In genomic region chr14:18286441-18286840, GRCm38 (mm10) we compare ENCODE assay signal across 27 mouse cellular contexts.
"Had no signal": no experiment of that assay in that cellular context is flagged by ENCODE, and none has a peak within 500 bp of the region (broad histone marks: within the 10 kb centered on the region; RNA-seq: fewer than 3 reads in every experiment).

No protein-coding gene starts in this region.

- H3K4me1 ChIP-seq: heart, embryonic 10.5 days; hindbrain, embryonic 13.5 days; hindbrain, embryonic 15.5 days; kidney, embryonic 15.5 days; limb, embryonic 10.5 days; liver, embryonic 13.5 days; liver, embryonic 15.5 days had no signal

- H3K9me3 ChIP-seq: heart, embryonic 10.5 days; heart, embryonic 12.5 days; hindbrain, embryonic 13.5 days; hindbrain, embryonic 15.5 days; kidney, embryonic 15.5 days; limb, embryonic 10.5 days; limb, embryonic 12.5 days; liver, embryonic 13.5 days; liver, embryonic 15.5 days had no signal

- H3K27me3 ChIP-seq: heart, embryonic 12.5 days; hindbrain, embryonic 13.5 days; hindbrain, embryonic 15.5 days; kidney, embryonic 15.5 days; limb, embryonic 12.5 days; liver, embryonic 13.5 days; liver, embryonic 15.5 days had no signal

- DNase-seq: gastrocnemius, postnatal 10 days; gastrocnemius, postnatal 25 days; heart, adult 18-20 months; heart, postnatal 14 days; heart, postnatal 36 days; kidney, adult 11 months; kidney, adult 2 months; kidney, adult 9 months; kidney, postnatal 14 days; kidney, postnatal 36 days; layer of hippocampus, adult 9-11 months; layer of hippocampus, postnatal 36 days; liver; liver, embryonic 13.5 days had no signal

- H3K4me2 ChIP-seq: heart, embryonic 12.5 days; hindbrain, embryonic 13.5 days; hindbrain, embryonic 15.5 days; kidney, embryonic 15.5 days; limb, embryonic 12.5 days; liver, embryonic 11.5 days; liver, embryonic 13.5 days; liver, embryonic 15.5 days had no signal

- H3K9ac ChIP-seq: heart, embryonic 12.5 days; hindbrain, embryonic 13.5 days; hindbrain, embryonic 15.5 days; kidney, embryonic 15.5 days; limb, embryonic 12.5 days; liver, embryonic 13.5 days; liver, embryonic 15.5 days had no signal

- ATAC-seq: hindbrain, postnatal 0 days; intestine, embryonic 16.5 days had no signal

- H3K27ac ChIP-seq: heart, embryonic 10.5 days; hindbrain, embryonic 13.5 days; hindbrain, embryonic 15.5 days; hindbrain, postnatal 0 days; kidney, embryonic 15.5 days; kidney, postnatal 0 days; left cerebral cortex, adult 2 months; limb, embryonic 10.5 days; limb, embryonic 12.5 days; liver, embryonic 13.5 days; liver, embryonic 15.5 days had no signal

- H3K4me3 ChIP-seq: heart, embryonic 10.5 days; heart, embryonic 12.5 days; hindbrain, embryonic 13.5 days; hindbrain, embryonic 15.5 days; kidney, embryonic 15.5 days; left cerebral cortex, adult 2 months; limb, embryonic 10.5 days; limb, embryonic 12.5 days; liver, embryonic 13.5 days; liver, embryonic 15.5 days had no signal
